Mouse (Mus musculus): ENCODE results near the gene Fn3k.

The Fn3k gene

DNA sequence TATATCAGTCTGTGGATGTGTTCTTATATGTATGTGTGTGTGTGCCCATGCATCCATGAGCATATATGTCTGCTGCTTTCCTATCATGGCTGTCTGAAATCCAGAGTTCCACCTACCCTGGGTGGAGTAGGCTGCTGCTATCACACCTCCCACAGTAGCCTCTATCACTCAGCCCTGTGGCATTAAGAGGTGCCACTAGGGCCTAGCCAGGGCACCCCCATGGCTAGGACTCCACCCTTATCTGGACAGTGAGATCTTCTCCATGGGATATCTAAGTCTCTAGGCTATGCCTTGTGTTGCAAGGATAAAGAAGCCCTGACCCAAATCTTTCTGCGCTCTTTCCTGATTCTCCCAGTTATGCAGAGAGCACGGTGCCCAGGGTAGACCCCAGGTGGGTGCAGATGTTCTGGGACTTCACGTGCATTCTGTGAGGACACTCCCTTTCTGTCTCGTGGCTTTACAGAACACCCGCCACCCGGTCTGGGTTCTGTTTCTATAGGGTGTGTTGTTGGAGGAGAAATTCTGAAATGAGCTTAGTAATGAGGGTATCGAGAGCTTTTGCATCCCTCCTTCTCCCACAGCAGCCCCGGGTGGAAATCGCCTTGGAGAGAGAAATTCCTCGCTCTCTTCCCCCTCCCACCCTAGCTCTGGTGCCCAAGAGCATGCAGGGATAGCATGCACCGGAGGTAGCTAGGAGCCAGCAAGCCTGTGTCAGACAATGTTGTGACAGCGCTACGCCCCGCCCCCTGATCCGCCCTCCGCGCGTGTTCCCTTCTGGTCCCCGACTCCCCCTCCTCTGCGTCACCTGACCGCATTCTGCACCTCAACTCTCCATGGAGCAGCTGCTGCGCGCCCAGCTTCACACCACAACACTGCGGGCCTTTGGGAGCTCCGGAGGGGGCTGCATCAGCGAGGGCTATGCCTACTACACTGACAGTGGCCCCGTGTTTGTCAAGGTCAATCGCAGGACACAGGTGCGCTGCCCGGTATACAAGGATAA is at the start of gene Fn3k:
TSS of gene Fn3k (plus strand) at position 758 of the 1,000 bp plus-strand sequence.
- no peak for DNase-seq (ENCODE audit: low spot score)

DNA sequence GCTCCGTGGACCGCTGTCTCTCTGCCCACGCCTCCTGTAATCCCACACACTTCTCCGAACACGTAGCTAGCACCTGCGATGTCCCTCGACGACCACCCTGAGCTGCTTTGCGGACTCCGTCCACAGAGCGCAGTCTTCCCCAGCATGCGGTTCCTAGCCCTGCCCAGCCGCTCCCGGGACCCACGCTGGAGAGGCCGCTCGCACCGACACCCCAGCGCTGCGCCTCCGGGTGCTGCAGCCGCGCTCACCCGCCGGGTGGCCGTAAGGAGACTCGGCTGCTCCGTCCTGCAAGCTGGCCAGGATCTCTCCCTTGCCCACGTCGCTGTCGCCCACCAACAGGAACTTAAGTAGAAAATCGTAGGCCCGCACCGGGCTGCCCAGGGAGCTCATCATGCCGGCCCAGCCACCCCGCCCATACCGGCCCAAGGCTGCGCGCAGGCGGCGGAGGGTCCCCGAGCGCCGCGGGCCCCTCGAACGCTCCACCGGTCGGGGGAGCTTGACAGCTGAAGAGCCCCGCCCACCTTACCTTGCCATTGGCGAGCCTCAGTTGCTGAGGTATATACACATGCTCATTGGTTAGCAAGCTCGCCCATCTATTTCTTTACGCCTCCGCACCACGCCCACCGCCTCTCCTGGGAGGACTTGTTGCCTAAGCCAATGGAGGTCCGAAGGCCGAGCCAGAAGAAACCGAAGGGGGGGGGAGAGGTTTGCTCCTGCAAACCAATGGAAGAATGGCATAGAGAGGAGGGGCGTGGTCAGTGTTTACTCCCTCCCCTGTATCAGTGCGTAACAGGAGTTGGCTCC is 46.8 kb upstream of the Fn3k start, which contains the start of gene Rab40b:
TSS of gene Rab40b (minus strand) at position 502 of the 804 bp plus-strand sequence.
- peak; percentile 88 for DNase-seq (ENCODE audit: low spot score)

DNA sequence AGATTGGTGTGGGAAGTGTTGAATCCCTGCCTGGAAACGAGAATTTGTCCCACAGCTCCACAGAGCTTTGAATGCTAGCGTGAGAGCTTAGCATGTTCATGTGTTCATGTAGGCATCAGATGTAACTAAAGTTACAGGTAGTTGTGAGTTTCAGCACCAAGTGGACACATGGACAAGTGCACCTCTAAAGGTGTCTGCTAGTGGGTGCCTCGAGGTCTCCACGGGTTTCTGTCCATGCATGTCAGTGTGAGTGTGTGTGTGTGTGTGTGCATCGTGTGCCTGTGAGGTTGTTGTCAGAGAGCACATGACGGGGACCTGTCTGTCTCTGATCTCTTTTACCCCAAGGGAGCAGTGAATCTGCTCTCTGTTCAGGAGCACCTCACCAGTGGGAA is 46.2 kb upstream of the Fn3k start:
- no peak for DNase-seq (ENCODE audit: low spot score)

DNA sequence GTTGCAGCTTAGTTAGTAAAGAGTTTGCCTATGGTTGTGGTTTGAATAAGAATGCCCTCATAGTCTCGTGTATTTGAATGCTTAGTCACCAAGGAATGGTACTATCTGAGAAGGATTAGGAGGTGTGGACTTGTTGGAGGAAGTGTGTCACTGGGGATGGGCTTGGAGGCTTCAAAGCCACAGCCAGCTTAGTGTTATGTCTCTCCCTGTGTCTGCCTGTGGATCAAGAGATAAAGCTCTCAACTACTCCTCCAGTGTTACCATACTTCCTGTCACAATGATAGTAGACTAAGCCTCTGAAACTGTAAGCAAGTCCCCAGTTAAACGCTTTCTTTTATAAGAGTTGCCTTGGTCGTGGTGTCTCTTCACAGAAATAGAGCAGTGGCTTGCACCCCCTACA is 43.9 kb upstream of the Fn3k start:
- no peak for DNase-seq (ENCODE audit: low spot score)

DNA sequence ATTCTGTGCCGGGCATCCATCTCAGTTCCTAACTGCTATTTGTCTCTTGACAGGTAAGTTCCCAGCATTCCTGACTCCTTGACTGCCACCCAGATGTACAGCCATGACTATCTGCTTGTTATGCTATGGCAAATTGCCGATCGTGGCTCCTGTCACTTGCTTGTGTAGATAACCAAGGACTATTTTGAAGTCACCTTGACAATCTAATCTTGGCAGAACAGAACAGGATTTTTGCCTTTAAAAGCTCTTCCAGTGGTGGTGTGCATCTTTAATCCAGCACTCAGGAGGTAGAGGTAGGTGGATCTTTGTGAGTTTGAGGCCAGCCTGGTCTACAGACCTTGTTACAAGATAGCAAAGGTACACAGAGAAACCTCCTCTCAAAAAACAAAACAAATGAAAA is 42.3 kb upstream of the Fn3k start:
- no peak for DNase-seq (ENCODE audit: low spot score)

DNA sequence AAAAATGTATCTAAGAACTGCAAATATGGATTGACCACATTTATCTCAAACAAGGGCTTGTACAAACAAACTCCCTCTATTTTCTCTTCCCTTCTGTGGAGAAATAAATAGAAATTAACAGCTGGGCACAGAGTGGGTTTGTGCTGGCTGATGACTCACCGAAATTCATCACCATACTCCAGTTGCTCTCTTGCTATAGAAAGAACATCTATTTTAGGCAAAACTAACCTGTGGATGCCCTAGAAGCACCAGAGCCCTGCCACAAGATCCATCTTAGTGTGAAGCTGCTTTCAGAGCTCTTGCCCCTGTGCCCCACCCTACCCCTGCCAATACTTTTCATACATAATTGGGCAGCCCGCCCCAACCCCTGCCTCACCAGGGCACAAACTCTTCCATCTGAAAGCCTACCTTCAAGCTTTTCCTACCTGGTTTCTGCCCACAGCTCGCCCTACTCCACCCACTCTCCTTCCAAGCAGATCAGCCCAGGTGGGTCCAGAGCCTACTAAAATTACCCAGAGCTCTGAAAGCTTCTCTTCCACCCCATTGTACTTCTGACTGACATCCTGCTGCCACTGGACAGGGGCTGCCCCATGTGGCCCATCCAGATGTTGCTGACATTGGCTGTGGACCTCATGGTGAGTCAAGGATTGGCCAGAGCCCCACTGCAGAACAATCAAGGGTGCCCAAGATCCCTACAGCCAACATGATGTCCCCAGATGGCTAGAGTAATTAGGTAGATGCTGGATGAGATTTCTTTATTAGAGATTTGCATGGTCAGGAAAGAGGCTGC is 27.2 kb upstream of the Fn3k start:
- no peak for DNase-seq (ENCODE audit: low spot score)

DNA sequence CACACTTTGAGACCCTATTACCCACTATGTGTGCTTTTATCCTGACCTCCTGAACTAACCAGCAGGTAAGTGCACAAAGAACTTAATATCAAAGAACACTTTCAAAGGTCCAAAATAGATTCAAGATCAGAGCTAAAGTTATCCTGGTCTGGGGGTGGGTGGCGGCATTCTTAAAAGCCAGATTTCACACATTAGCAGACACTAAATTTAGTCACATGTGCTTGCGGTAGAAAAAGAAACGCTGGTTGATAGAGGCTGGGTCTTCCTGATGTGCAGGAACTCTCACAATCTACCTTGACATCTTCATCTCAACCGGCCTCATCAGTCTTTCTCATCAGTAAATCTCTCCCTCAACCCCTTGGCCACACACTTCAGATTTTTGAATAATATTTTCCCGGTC is 20.0 kb upstream of the Fn3k start:
- no peak for DNase-seq (ENCODE audit: low spot score)

DNA sequence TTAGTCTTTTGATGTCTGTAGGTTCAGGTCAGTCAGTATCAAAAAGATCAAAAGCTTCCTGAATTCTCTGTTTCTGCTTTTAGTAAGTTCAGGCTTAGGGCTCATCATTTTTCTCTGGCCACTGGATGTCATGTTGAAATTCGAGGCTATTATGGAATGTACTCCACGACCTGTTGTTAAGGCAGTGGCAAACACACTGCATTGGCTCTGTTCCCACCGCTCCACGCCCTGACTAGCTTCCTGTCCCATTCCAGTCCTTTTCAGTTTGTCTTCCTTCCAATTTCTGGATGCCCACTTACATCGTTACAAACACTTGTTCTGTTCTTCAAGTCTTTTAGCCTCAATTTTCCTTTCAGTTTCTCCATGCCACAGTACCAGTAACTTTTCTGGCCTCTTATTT is 19.4 kb upstream of the Fn3k start:
- no peak for DNase-seq (ENCODE audit: low spot score)

DNA sequence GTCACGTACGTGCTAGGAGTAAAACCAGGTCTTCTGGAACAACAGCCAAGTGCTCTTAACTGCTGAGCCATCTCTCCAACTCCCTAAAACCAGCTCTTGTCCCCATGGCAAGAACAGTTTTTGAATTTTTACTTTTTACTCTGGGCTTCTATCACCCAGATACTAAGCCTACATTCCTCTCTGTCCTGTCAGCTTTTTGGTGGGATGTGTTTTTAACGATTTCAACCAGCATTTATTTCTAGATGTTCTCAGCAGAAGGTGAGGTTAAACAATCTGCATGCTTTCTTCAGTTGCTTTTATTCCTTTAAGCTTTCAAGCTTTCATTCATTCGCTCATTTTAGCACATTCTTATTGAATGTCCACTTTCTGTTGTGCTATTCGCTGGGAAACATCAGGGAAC is 16.7 kb upstream of the Fn3k start:
- DNase-seq (ENCODE audit: low spot score), result no peak

DNA sequence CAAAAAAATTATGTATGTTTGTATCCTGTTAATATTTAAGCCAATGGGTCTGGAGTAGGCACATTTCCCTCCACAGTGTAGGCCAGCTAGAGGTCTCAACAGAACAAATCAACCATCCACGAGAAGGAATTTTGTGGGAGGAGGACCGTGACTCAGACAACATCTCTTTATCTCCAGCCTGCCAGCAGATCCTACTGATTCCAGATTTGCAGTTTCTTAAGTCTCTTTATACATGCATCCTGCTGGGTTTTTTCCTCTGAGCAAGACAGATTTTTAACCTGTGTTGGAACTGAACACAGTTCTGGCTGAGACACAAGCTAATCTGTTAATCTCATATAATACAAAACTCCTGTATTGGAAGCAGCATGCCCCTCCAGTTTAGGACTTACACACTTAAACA is 15.8 kb upstream of the Fn3k start:
- no peak for DNase-seq (ENCODE audit: low spot score)

DNA sequence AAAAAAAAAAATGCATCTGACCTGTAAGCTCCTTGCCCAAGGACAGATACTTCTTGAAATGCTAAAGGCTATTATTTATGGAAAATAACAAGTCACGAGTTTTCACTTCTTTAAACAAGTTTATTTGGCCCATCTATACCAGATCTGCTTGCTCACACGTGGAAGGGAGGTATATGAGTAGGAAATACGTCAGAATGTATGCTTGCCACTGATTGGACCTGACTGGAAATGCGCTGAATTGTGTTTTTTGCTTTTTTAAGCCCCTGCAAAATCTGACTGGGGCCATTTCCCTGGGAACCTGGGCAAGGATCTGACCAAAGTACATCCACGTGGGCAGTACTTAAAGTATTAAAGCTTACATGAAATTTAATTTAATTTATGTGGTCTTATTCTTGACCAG is 14.3 kb upstream of the Fn3k start:
- DNase-seq (ENCODE audit: low spot score), result no peak

DNA sequence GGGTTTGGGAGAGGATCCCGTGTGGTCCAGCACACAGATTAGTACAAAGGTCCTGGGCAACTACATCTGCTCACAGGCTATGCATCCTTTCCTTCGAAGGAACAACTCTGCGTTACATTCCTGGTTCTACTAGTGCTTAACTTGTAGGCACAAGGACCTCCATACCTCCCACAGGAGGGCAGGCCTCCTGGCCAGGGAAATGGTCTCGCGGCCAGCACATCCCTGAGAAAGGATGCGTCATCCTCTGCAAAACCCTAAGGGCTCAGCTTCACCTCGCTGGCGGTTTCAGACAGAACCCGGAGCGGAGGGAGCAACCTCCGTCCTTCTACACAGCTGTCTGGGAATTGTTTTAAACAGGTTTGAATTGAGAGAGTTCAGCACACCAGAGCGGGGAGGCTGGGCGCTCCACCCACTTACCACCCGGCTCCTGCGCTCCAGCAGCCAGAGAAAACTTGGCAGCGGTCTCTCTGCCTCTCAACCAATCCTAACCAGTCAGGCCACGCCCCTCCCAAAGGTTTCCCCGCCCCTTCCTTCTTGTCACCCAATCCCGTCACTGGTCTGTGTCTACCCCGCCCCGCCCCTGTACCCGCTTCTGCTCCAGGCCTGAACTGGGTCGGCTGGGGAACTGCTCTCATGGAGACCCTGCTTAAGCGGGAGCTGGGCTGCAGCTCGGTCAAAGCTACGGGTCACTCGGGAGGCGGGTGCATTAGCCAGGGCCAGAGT is 13.7 kb upstream of the Fn3k start, which contains the start of gene Fn3krp:
TSS of gene Fn3krp (plus strand) at position 572 of the 723 bp plus-strand sequence.
- DNase-seq (ENCODE audit: low spot score), result peak; percentile 100

DNA sequence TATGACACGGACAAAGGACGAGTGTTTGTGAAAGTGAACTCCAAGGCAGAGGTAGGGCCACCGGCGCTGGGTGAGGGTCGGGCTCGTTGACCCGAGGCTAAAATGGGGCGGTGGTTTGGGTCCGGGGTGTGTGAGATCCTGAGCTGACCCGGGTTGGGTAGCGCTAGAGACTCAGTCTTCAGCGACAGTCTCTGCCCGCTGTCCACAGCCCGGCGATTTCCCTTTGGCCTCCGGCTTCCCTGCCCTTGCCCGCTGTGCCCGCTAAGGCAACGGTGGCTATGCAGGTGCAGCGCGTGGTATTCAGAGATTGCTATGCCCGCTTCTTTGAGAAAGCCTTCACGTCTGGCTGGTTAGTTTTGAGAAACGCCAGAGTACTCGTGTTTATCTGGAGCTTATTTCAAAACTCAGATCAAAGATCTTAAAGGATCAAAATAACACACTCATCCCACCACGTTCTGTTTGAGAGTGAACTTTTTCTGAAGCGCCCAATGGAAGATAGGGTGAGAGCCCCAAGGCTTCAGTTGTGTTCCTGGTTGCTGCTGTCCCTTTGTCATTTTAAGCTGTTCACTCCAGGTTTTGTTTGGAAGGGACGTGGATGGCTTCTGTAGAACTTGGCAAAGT is 13.1 kb upstream of the Fn3k start:
- no peak for DNase-seq (ENCODE audit: low spot score)

DNA sequence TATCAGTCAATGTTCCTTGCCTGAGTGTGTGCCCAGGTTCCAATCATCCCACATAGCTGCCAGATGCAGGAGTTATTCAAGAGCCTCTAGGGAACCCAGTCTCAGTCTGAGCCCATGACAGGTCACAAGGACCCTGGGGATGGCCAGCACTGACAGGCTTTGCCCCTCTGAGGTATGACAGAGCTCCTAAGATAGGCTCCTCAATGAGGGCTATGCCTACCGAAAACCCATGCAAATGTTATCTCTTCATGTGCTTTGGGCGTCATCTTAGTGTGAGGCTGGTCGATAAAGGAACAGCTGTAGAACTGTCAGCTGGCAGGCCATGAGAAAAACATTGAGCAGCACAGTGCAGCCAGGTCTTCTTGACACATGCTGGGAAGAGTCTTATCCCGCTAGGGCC is 1.3 kb upstream of the Fn3k start:
- no peak for DNase-seq (ENCODE audit: low spot score)

DNA sequence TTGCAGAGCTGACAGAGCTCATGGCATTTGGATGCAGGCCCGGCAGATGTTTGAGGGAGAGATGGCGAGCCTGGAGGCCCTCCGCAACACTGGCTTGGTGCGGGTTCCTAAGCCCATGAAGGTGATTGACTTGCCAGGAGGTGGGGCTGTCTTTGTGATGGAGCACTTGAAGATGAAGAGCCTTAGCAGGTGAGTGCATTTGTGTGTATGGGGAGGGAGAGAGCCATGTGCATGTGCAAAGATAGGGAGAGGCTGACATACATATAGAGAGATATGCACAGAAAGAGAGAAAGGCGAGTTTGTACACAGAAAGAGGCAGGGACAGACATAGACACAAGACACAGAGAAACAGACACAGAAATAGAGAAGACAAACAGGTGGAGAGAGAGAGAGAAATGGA is 2.5 kb downstream of the Fn3k start:
- no peak for DNase-seq (ENCODE audit: low spot score)

DNA sequence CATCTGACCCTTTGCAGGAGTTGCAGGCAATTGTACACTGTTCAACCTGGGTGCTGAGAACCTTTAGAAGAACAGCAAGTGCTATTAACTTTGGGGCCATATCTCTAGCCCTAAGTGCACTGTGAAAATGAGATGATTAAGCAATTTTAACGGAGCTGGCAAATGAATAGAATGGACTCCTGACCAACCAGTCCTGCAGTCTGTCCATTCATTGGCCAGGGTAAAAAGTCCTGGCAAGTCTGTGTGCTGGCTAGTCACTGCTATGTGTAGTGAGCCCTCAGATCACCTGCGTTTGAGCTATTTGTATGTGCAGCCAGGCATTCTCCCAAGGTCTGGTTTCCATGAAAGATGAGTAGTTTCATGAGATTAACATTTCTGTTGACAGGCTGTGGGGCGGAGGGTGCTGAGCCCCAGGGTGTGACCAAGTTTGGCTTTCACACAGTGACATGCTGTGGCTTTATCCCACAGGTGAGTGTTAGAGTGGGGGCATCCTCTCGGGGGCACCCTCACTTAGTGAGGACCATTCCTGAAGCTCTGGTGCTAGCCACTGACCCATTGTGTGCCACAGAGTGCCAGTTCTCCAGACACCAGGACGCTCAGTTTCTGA is 5.1 kb downstream of the Fn3k start:
- peak; percentile 32 for DNase-seq (ENCODE audit: low spot score)

DNA sequence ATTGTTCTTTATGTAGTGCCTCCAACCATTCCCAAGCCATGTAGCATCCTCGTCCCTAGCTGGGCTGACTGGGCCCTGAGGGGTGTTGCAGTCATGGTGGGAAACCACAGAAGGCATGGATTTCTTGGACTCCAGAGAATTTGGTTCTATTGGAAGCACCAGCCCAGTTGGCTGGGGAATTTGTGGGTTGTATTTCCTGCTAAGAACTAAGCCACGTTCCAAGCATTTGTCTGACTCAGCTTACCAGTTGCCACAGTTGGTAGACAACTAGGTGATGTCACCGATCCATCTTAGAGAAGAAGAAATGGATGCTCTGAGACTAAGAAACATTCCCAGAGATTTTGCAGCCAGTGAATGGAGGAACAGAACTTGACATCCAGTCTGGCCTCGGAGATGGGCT is 6.9 kb downstream of the Fn3k start:
- no peak for DNase-seq (ENCODE audit: low spot score)

DNA sequence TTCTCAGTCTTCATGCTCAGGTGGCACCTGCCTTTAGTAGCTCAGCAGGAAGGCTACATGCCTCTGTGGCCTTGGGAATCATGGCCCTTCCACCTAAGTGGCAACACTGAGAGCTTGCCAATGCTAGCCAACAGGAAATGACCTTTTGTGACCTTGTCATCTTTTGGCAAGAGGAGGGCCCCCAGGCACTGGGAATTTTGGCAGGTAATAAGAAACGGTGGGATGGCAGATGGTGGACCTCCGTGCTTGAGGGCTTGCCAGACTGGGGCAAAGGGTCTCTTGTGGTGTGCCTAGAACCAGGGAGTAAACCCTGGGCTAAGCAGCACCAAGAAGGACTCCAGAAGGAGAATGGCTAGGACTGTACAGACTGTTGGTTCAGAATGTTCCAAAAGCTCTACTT is 7.4 kb downstream of the Fn3k start:
- DNase-seq (ENCODE audit: low spot score), result no peak

DNA sequence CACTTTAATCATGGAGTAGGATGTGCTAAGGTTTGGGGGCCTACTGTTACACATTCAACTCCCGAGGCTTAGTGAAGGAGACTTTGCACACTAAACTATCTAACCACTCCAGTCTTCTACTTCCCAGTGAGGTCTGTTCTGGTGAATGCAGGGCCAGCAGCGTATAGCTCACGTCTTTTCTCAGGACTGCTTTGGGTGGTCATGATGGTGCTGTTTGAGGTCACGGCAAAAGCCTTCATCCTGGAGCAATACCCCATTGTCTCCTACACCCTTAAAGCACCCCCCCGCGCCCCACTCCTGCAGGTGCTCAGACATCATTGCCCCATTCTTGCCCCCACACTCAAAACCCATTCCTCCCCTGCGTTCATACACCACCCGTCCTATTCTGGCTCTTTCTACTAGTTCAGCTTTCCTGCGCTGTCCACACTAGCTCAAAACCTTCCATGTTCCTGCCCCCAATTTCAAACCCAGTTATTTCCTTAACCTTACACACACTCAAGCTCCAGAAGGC is 16.6 kb downstream of the Fn3k start:
- DNase-seq (ENCODE audit: low spot score), result no peak
